Mouse (Mus musculus) kidney, adult 18-20 months (tissue): Measurements from ENCODE around the gene Neb.

ENCODE experiments used
- DNase-seq: peaks from one replicate; pipeline ENCODE4 v3.0.0; 2021

Neb gene

DNA sequence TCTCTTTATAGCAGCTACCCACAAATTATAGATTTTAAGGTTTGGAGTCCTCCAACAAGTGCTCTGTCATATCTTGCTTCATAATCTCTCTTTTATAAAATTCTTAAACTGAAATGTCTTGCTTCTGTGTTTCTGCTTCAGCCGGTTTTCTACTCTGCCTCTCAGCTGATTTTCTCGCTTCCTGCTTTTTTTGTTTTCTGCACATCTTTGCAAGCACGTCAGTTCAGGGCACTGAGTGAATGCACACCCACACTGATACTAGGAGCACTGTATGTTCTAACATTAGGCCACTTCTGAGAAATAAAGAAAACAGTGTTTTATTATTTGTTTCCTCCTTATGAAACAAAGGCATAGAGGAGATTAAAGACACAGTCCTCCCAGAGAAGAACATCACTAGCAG lies 73.7 kb downstream of the Neb start:
- DNase-seq = no peak

DNA sequence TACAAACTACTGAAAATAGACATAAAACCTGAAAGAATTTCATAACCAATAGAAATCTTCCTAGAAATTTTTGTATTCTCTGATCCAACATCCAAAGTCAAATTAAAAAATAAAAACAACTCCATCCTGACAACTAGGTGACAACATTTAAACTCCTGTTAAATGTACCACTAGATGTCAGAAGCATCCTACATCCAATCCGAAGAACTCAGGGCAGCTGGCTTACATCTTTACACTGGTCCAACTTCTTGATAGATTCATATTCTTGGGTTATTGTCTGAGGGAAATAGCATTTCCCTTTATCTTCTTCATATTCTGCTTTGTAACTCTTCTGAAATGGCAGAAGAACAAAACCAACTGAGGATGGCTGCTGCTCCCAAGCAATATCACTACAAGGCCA lies 74.9 kb downstream of the Neb start:
- DNase-seq = no peak

DNA sequence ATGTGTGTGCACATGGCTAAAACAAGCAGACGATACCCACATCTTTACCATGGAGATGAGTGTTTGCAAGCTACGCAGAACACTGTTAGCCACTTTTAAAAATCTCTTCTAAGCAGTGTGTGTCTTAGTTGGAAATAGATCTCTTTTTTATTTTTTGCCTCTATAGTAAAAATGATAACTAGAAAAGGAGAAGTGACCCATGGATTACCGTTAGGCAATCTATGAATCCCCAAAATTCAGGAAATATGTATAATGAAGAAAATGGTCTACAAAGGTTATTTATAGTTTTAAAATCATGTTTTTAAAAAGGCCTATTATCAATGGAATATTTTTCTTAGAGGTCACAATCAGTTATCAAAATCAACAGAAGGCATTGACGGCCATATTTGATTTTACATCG lies 80.3 kb downstream of the Neb start:
- no peak for DNase-seq

DNA sequence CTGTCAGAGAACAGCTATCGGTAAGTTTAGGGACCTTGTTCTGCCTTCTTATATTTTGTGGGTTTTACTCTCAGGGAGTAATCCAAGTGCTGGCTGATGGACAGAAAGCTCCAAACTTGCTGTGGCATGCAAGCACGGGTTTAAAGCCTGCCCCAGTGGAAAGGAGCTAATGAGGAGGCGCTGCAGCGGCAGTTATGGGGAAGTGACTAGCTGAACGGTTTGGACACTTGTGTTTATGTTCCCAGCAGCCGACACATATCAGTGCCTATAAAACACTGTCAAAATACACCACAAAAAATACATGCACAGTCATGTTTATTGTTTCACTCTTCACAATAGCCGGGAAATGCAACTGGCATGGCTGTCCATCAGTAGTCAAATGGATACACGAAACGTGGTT lies 81.5 kb downstream of the Neb start:
- DNase-seq = no peak

DNA sequence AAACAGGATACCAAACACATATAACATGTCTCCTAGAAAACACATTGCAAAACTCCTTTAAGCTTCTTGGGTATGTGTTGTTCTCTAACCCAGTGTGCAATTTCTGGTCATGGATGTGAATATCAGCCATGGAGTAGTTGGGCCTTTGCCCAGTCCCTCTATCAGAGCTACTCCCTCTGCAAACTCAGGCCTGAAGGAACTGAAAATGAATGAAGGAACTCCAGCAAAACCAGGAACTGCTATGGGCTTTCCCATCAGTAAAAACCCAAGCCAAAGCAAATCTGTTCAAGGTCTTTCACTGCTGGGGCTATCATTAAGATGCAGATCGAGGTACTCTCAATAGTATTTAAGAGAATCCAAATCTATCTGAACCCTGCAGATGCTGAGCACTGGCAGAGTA lies 90.8 kb downstream of the Neb start:
- no peak for DNase-seq

DNA sequence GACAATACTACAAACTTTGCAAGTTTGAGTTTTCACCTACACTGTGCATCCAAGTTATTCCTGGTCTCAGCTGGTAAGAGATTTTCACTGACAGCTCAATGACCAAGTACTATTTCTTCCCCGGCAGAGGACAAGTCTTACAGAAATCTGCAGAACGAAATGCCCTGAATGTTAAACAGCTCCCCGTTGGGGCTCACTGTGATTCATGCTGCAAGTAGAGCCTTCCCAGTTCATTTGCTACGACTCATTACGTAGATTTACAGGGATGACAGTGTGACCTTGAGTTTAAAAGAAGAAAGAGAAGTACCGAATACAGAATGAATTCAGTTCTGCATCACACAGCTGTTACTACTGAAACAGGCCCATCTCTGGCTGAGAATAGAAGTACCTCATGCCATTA lies 91.9 kb downstream of the Neb start:
- DNase-seq = no peak

DNA sequence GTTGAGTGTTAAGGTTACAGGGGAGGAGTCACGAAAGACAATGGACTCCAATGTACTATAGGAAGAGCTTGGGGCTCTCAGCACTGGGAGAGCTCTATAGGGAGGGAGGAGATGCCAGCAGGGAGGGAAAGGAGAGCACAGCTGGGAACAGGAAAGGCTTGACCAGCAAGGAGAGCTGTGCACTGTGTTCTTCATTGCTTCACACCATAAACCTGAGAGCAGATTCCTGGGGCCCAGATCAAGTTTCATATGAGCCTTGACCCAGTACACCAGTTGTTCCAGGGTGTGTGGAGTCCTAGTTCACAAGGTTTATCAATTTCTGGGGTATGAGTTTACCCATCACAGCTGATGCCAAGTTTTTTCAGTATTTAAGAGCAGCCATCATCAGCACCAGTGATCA lies 106.1 kb downstream of the Neb start:
- no peak for DNase-seq

DNA sequence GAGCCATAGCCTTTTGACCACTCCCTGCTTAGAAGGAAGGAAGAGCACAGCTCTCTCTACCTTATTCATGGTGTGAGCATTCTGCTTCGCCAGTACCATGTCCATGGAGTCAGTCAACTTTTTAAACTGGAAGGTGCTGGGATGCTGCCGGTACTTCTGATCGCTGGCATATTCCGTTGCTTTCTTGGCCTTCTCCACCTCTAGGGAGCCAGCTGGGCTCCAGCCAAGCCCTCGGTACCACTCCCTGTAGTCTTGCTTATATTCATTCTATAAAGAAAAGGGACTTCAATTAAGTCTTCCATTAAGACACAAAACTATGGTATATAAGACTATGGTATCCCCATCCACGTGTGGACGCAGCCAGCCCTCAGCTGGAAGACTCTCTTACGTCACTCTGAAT lies 107.4 kb downstream of the Neb start:
- DNase-seq = no peak

DNA sequence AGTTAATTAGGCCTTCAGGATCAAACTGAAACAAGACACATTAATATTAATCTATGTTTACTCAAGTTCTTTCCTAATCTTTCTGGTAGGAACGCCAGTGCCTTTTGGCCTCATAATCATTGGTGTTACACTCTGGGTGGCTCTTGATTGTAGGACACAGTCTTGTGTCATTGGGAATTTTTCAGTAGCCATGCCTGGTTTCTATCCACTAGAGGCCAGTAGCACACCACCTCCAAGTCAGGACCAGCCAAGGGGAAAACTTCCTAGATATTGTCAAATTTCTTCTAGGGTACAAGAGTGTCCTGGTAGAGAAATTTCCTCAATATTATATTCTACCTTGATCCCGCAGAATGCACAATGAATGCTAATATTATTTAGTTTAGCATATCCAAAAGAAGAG lies 116.1 kb downstream of the Neb start:
- DNase-seq = peak; percentile 21

DNA sequence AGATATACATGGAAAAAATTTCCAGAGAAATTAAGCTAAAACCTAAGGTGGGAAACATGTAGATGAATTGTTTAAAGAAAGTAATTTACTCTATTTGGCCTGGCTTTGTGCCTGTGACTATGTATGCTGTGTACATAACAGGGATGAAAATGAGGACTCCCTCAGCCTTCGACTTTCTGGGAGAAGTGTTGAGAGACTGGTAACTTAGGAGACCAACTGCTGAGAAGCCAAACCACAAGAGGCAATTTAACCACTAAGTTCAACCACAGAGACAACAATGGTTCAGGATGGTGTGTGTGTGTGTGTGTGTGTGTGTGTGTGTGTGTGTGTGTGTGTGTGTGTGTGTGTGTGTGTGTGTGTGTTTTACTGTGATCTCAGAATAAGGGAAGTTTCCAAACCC lies 126.2 kb downstream of the Neb start:
- DNase-seq = no peak

DNA sequence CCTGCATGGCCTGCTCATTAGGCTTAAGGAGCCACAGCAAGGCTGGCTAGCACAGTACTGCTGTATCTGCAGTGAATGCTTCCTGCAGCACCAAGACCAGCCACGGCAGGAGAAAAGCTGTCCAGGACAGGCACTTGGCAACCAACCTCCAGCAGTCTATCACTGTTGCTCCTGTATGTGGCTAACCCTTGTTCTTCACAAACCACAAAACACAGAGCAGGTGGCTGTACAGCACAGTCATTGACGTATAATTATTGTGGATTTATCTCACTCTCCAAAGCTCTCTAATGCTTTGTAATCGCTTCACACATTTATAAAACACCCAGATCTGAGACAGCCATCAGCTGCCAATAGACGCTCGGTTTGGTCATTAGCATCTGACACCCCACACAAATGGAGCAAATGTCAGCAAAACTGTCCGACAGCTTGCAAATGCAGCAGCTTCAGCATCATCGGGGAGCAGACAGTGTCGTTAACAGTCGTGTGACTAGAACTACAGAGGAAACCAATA lies 129.9 kb downstream of the Neb start:
- no peak for DNase-seq

DNA sequence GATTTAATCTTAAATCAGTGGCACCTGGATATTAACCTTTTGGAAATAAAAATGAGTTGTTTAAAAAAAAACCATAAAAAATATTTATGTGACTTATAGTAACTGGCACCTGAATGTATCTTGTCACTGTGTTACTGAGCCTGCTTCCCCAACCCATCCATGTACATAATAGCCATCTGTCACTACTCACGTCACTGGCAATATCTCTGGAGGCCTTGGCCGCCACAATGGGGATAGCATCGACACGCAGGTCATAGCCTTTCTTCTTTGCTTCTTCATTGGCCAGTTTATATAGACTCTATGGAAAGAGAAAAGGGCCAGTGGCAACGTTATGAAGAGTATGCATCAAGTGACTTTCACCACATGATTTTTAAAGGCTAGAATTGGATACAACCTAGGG lies 133.2 kb downstream of the Neb start:
- no peak for DNase-seq

DNA sequence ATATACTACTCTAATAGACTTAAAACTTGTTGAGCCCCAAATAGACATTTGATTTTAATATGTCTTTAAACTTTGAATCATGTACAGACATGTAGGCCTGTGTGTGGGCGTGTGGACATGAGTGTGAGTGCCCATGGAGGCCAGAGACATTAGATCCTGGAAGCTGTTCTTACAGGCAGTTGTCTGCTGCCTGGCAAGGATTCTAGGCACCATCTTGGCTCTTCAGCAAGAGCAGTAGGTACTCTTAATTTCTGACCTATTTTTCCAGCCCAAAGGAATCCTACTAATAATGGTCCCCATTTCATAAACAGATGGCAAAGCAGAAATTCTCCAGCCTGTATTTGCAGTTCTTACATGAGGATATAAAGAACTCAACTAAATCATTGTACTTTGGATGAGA lies 135.6 kb downstream of the Neb start:
- no peak for DNase-seq

DNA sequence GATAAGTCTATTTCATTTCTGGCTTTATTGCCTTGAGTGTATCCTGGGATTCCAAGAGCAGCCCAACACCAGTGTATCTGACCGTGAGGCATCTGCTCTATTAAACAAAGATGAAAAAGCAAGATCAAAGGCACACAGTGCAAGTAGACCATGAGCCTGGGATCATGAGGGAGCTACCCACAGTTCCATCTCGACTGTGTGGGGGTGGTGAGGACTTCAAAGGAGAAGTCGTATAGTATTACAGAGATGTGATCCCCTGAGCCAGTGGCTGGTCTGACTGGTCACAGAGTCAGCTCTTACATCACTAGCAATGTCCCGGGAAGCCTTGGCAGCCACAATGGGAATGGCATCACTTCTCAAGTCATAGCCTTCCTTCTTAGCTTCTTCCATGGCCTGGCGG lies 140.4 kb downstream of the Neb start:
- no peak for DNase-seq

DNA sequence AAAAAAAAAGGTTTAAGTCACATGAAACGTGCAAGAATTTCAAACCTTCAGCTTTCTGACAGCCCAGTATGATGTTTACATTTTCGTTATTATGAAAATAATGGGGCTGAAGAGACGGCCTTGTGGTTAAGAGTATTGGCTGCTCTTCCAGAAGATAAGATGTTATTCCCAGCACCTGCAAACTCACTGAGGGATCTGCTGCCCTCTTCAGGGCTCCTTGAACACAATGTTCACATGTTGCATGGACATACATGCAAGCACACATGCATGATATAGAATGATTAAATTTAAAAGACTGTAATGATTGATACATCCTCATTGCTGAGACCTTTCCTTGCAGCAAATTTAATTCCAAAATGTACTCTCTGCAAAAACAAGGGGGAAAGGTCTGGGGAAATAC lies 150.7 kb downstream of the Neb start:
- DNase-seq = no peak

DNA sequence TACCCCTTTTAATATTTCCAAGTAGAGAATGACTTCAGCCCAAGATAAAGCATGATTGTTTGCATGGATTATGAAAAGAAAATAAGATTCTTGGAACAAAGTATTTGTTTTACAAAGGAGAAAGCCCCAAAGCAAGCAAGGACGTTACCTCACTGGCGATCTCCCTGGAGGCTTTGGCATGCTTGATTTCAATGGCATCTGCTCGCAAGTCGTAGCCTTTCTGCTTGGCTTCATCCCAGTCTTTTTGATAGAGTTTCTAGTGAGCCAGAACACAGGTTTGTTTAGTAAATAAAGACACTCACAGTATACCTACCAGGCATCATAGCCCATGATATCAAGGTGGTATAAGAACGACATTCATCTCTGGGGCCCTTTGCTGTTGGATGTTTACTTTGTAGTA lies 153.9 kb downstream of the Neb start:
- DNase-seq = no peak

DNA sequence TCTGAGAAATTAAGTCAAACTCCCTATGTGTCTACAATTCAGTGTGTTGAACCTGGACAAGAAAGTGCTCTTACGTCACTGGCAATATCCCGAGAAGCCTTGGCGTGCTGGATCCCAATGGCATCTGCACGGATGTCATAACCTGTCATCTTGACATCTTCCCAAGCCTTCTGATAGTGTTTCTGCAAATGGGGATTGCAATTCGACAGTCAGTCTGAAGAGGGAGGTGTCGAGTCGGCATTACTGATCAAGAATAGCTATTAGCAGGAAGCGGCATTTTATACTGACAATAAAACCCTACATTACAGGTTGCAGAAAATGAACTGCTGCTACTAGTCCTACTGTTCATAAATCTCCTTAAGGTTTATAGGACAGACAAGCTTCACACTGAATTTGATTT lies 158.2 kb downstream of the Neb start:
- peak; percentile 5 for DNase-seq

DNA sequence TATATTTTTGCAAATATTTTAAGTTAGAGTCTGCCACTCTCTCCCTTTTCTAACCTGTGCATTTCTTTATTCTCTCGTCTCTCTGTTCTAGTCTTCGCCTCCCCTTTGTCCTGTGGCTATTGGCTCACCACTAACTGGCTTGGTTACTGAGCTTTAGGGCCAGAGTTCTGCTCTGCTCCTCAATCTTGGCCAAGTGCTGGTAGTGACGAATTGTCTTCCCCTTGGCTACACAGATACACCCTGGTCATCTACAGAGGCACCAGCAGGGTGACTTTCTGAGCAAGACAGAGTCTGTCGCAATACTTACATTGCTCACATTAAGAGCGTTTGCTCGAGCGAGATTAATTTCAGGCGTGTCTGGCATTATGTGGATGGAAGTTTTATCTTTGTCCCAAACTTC lies 162.3 kb downstream of the Neb start:
- no peak for DNase-seq

DNA sequence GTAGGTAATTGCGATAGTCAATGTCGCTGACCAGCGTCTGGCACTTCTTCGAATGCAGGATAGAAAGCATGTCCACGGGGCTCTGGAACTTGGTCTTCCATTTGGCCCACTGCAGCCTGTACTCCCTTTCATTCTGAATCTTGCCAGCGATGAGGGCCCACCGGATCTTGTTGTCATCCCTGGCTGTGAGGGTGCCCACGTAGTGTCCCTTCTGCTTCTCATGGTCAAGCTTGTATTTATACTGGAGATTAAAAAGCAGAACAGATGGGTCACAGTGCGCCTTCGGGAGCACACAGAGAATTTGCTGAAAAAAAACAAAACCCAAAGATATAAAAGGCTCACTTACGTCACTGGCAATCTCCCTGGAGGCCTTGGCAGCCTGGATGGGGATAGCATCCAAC lies 165.7 kb downstream of the Neb start:
- no peak for DNase-seq

DNA sequence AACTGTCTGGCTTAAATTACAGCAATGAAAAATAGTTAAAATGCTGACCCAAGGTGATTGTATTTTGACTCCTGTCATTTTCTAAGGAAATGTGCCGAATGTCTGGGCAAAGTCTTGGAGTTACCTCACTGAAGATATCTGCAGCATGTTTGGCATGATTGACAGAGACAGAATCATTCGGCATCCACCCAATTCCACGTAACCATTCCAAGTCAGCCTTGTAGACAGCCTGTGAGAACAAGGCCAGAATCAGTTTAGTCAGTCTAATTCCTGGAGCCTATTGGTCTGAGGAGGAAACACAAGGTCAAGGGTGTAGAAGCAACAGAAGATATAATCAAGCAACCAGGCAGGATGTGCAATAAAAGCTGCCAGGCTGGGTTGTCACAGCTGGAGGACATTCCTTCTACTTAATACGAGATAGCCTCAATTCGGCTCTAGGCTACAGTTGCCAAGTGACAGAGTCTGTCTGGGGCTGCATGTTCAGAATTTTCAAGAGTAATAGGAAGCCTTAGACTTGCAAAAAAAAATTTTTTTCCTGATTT lies 166.8 kb downstream of the Neb start:
- no peak for DNase-seq

DNA sequence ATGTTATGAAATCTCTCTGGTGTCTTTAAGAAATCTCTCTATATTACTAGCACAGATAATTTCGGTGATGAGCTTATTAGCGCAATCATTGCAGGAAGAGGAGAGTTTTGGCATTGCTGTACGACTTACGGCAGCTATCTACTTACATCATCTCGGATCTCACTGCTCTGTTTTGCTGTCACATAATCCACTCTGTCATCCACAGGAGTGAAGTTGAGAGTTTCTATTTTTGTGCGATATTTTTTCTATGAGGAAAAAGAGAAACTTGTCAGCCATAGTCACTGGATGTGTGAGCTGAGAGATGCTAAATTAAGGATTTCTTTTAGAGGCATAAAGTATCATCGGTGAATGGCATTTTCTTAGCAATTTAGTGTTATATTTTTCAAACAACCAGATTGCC lies 167.6 kb downstream of the Neb start:
- no peak for DNase-seq

DNA sequence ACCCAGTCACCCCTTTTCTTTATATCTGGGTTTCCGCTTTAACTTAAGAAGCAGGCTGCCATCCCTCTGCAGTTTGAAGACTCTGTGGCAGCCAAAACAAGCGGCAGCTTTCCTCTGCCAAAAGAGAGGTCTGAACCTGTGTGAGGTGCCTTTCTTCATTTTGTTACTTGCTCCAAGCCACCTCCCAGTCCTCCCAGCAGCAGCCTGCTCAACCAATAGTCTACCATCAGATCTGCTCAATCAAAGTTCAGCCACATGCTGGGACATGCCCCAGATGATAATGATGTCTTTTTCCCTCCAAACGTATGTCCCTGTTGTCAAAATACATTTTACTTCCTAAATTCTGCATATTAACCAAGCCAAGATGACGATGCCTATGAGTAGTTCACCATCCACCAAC lies 173.3 kb downstream of the Neb start:
- no peak for DNase-seq

DNA sequence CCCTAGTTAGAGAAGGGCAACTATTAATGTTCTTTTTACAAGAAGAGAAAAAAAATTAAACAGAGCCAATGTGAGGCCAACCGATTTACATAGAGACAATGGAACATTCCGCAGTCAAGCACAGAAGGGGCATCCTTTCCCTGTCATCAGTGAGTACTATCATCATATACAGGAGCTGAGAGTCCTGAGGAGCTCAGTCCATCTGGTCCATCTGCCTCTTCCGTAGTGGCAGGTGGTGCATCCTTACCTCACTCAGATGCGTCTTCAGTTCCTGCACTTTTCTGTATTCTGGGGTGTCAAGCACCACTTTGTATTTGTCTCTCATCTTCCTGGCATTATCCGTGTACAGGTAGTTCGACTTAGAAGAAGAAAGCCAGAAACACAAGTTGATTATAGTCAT lies 184.6 kb downstream of the Neb start:
- no peak for DNase-seq

DNA sequence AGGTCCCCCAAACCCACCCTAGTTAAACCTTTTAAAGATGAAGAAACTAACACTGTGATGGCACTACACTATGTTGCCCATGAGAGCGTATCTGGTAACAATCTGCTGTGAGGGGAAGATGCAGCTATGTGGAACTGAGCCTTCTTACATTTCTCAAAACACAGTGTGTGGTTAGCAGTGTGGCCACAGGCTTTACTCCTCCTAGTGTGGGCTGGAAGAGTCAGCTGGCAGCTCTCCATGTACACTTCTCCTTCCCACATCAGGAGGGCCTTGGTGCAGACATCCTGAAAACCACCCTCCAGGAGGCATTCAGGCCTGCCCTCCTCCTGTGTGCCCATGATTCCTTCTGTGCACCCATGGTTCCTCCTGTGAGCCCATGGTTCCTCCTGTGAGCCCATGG lies 198.6 kb downstream of the Neb start:
- DNase-seq = no peak

DNA sequence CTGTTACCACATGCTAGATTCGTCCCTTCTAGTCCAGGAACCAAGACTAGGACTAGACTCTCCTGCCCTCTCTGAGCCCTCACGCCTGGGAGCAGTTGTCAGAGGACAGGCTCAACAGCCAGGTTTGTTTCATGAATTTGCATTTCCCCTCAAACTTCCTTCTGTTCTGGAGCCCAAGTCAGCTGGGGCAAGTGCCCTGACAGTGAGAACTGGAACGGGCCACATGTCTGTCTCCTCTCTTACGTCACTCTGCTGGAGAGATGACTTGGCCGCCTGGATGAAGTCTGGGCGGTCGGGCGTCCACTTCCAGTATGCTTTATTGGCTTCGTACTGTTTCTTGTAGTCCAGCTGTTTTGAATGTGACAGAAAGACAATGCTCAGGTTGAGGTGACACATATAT lies 200.5 kb downstream of the Neb start:
- no peak for DNase-seq

DNA sequence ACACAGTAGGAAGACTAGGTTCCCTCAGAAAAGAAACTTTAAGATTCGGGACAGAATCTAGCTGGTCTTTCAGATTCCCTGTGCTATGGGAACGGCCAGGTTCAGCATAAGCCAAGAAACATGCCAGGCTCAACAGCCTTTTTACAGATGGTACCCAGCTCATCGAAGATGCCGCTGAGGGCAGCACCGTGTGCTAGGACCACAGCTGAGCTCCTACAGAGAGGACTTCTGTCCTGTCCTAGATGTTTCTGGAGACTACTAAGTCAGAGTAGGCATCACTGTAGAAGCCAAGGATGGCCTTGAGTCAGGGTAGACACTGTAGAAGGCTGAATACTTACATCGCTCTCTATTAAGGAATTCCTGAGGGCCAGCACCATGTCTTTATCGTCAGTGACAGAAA lies 201.1 kb downstream of the Neb start:
- no peak for DNase-seq
